Mouse (Mus musculus) neural tube, embryonic 13.5 days (tissue): Measurements from ENCODE around the gene Mbnl1. TPM values are rescaled to one million over a fixed set of nuclear protein-coding genes. Genes with fewer than 3 reads are reported as not detected.
A peak's percentile ranks its signal among the peaks of the same experiment; 100 is the strongest.

Experiments
- ATAC-seq: fragments of 200-750 bp; cut with Nextera tagmentation; 2 replicates; pipeline ENCODE4 v1.8.0; 2017; ENCODE audit warnings: low read depth, mild to moderate bottlenecking, moderate TSS enrichment, moderate library complexity
- H3K27ac ChIP-seq: fragments of 300-500 bp; sonication (generic); replicated peaks from 2 replicates; pipeline ENCODE4 v1.5.1; 2015; ENCODE audit warnings: moderate library complexity, mild to moderate bottlenecking, inconsistent platforms
- H3K27me3 ChIP-seq: fragments of 300-500 bp; sonication (generic); 2 replicates; pipeline ENCODE4 v1.6.1; 2015; ENCODE audit warnings: mild to moderate bottlenecking, inconsistent platforms
- H3K36me3 ChIP-seq: fragments of 300-500 bp; sonication (generic); 2 replicates; pipeline ENCODE4 v1.6.1; 2015; ENCODE audit warnings: mild to moderate bottlenecking, inconsistent platforms
- H3K4me1 ChIP-seq: fragments of 300-500 bp; sonication (generic); replicated peaks from 2 replicates; pipeline ENCODE4 v1.6.1; 2015; ENCODE audit warnings: inconsistent platforms
- H3K4me2 ChIP-seq: fragments of 300-500 bp; sonication (generic); 2 replicates; pipeline ENCODE4 v1.6.1; 2015; ENCODE audit warnings: inconsistent platforms, mild to moderate bottlenecking, moderate library complexity
- H3K4me3 ChIP-seq: fragments of 300-500 bp; sonication (generic); 2 replicates; pipeline ENCODE4 v1.5.1; 2015; ENCODE audit warnings: mild to moderate bottlenecking, inconsistent platforms
- H3K9ac ChIP-seq: fragments of 300-500 bp; sonication (generic); 2 replicates; pipeline ENCODE4 v1.6.1; 2015; ENCODE audit warnings: moderate library complexity, mild to moderate bottlenecking, inconsistent platforms
- H3K9me3 ChIP-seq: fragments of 300-500 bp; sonication (generic); 2 replicates; pipeline ENCODE4 v1.6.1; 2016; ENCODE audit warnings: inconsistent platforms
- WGBS: fragments of 180-500 bp; shearing (Covaris S2); methylation state at CpG from one replicate; pipeline ENCODE4 v1.1.7; 2015; 5-methylcytosine and 5-hydroxymethylcytosine counted together
- polyA plus RNA-seq: library from polyadenylated mRNA; unstranded; fragments of >200 nt; fragmentation: Nextera tagmentation; extraction: Ambion mirVana; gene quantifications from 2 replicates; pipeline ENCODE4 v1.2.1, GENCODE M21; 2015

The Mbnl1 gene
- polyA plus RNA-seq, 1 experiment from 2014 or later, result 54.7 TPM

GRCm38 (mm10) chr3:60498646-60499045 is 26.0 kb downstream of the Mbnl1 start:
- no peak overlapping the region for H3K9ac ChIP-seq
- ATAC-seq, result no peak
- no peak overlapping the region for H3K27ac ChIP-seq
- WGBS, result 79% methylated on average over 3 of the region's 3 CpGs
- no peaks in the 10 kb centered on the region for H3K27me3 ChIP-seq
- H3K36me3 ChIP-seq, result no peaks in the 10 kb centered on the region
- peaks cover 34% of the 10 kb centered on the region for H3K4me1 ChIP-seq
- H3K4me3 ChIP-seq, result no peak overlapping the region
- no peak overlapping the region for H3K4me2 ChIP-seq
- H3K9me3 ChIP-seq, result no peaks in the 10 kb centered on the region

GRCm38 (mm10) chr3:60499157-60499578 is 26.5 kb downstream of the Mbnl1 start:
- no peak for ATAC-seq
- Histone ChIP-seq H3K4me2 (no peak overlapping the region), H3K36me3 (no peaks in the 10 kb centered on the region)

GRCm38 (mm10) chr3:60499718-60500450 is 27.3 kb downstream of the Mbnl1 start:
- no peak for ATAC-seq
- WGBS, result 53% methylated on average over 7 of the region's 7 CpGs
- Histone ChIP-seq H3K4me2 (peak overlapping the region; percentile 72), H3K27me3 (no peaks in the 10 kb centered on the region), H3K36me3 (no peaks in the 10 kb centered on the region), H3K9ac (peak overlapping the region; percentile 96), H3K9me3 (no peaks in the 10 kb centered on the region), H3K27ac (no peak overlapping the region), H3K4me3 (peak overlapping the region; percentile 92), H3K4me1 (peaks cover 42% of the 10 kb centered on the region)

More at GRCm38 (mm10) chr3:60499157-60499578, 26.5 kb downstream of the Mbnl1 start:
- no peaks in the 10 kb centered on the region for H3K27me3 ChIP-seq
- H3K9ac ChIP-seq, result 0 out of 2 replicates have a peak overlapping the region, but pooled peaks have one; percentile 1
- no peak overlapping the region for H3K4me3 ChIP-seq
- no peaks in the 10 kb centered on the region for H3K9me3 ChIP-seq
- H3K4me1 ChIP-seq, result peaks cover 36% of the 10 kb centered on the region
- H3K27ac ChIP-seq, result no peak overlapping the region
- WGBS, result 83% methylated on average over 6 of the region's 6 CpGs

GRCm38 (mm10) chr3:60500571-60501527 is 28.2 kb downstream of the Mbnl1 start:
- H3K4me2 ChIP-seq, result peak overlapping the region; percentile 72
- peak; percentile 93 for ATAC-seq

GRCm38 (mm10) chr3:60501561-60502151 is 29.0 kb downstream of the Mbnl1 start:
- Histone ChIP-seq H3K4me3 (peak overlapping the region; percentile 92), H3K36me3 (no peaks in the 10 kb centered on the region), H3K4me2 (peak overlapping the region; percentile 72), H3K9me3 (no peaks in the 10 kb centered on the region), H3K9ac (peak overlapping the region; percentile 96), H3K4me1 (peaks cover 50% of the 10 kb centered on the region), H3K27me3 (no peaks in the 10 kb centered on the region), H3K27ac (peak overlapping the region; percentile 95)
- WGBS, result under 1% methylated on average over 29 of the region's 29 CpGs
- ATAC-seq, result peak; percentile 85

More at GRCm38 (mm10) chr3:60500571-60501527, 28.2 kb downstream of the Mbnl1 start:
- H3K27ac ChIP-seq, result peak overlapping the region; percentile 95
- no peaks in the 10 kb centered on the region for H3K27me3 ChIP-seq
- under 1% methylated on average over 73 of the region's 96 CpGs for WGBS
- peak overlapping the region; percentile 96 for H3K9ac ChIP-seq
- H3K4me1 ChIP-seq, result peaks cover 50% of the 10 kb centered on the region
- no peaks in the 10 kb centered on the region for H3K9me3 ChIP-seq
- no peaks in the 10 kb centered on the region for H3K36me3 ChIP-seq
- H3K4me3 ChIP-seq, result peak overlapping the region; percentile 92

GRCm38 (mm10) chr3:60502155-60502987 is 29.7 kb downstream of the Mbnl1 start:
- 30% methylated on average over 7 of the region's 7 CpGs for WGBS

GRCm38 (mm10) chr3:60503196-60503595 is 30.6 kb downstream of the Mbnl1 start:
- no peaks in the 10 kb centered on the region for H3K36me3 ChIP-seq
- no peak for ATAC-seq
- H3K4me1 ChIP-seq, result peaks cover 50% of the 10 kb centered on the region
- peak overlapping the region; percentile 92; the same call in 1 of the 2 replicates for H3K4me3 ChIP-seq
- 66% methylated on average over 7 of the region's 7 CpGs for WGBS
- H3K27ac ChIP-seq, result no peak overlapping the region
- H3K4me2 ChIP-seq, result peak overlapping the region; percentile 72
- no peak overlapping the region for H3K9ac ChIP-seq
- no peaks in the 10 kb centered on the region for H3K27me3 ChIP-seq
- no peaks in the 10 kb centered on the region for H3K9me3 ChIP-seq

More at GRCm38 (mm10) chr3:60502155-60502987, 29.7 kb downstream of the Mbnl1 start:
- no peaks in the 10 kb centered on the region for H3K27me3 ChIP-seq
- H3K4me3 ChIP-seq, result peak overlapping the region; percentile 92
- no peaks in the 10 kb centered on the region for H3K9me3 ChIP-seq
- H3K4me2 ChIP-seq, result peak overlapping the region; percentile 72
- peaks cover 50% of the 10 kb centered on the region for H3K4me1 ChIP-seq
- H3K27ac ChIP-seq, result peak overlapping the region; percentile 95; the same call in 1 of the 2 replicates
- peak overlapping the region; percentile 96 for H3K9ac ChIP-seq
- ATAC-seq, result 0 out of 2 replicates have a peak, but pooled peaks have one; percentile 8
- H3K36me3 ChIP-seq, result no peaks in the 10 kb centered on the region

GRCm38 (mm10) chr3:60504775-60505430 is 32.3 kb downstream of the Mbnl1 start:
- 68% methylated on average over 5 of the region's 5 CpGs for WGBS
- ATAC-seq, result no peak
- Histone ChIP-seq H3K9me3 (no peaks in the 10 kb centered on the region), H3K4me2 (no peak overlapping the region), H3K9ac (no peak overlapping the region), H3K4me3 (no peak overlapping the region), H3K36me3 (no peaks in the 10 kb centered on the region), H3K27ac (no peak overlapping the region), H3K27me3 (no peaks in the 10 kb centered on the region), H3K4me1 (peaks cover 43% of the 10 kb centered on the region)

- 93% methylated on average over 5 of the region's 5 CpGs for WGBS
- Histone ChIP-seq H3K27me3 (no peaks in the 10 kb centered on the region), H3K4me3 (no peak overlapping the region), H3K9me3 (no peaks in the 10 kb centered on the region), H3K4me2 (no peak overlapping the region), H3K27ac (no peak overlapping the region), H3K4me1 (peaks cover 35% of the 10 kb centered on the region), H3K36me3 (no peaks in the 10 kb centered on the region), H3K9ac (no peak overlapping the region)
- no peak for ATAC-seq
Measured at GRCm38 (mm10) chr3:60506821-60507220, 34.2 kb downstream of the Mbnl1 start.

GRCm38 (mm10) chr3:60507496-60507895 is 34.9 kb downstream of the Mbnl1 start:
- 95% methylated on average over 3 of the region's 3 CpGs for WGBS
- Histone ChIP-seq H3K4me2 (no peak overlapping the region), H3K4me1 (peaks cover 28% of the 10 kb centered on the region), H3K4me3 (no peak overlapping the region), H3K9ac (no peak overlapping the region), H3K9me3 (no peaks in the 10 kb centered on the region), H3K27me3 (no peaks in the 10 kb centered on the region), H3K36me3 (no peaks in the 10 kb centered on the region), H3K27ac (no peak overlapping the region)
- ATAC-seq, result no peak

- Histone ChIP-seq H3K4me2 (no peak overlapping the region), H3K9me3 (no peaks in the 10 kb centered on the region), H3K27ac (no peak overlapping the region), H3K4me3 (no peak overlapping the region), H3K4me1 (peaks cover 23% of the 10 kb centered on the region), H3K27me3 (no peaks in the 10 kb centered on the region), H3K9ac (no peak overlapping the region), H3K36me3 (no peaks in the 10 kb centered on the region)
- WGBS, result 93% methylated on average over 2 of the region's 2 CpGs
- ATAC-seq, result no peak
Measured at GRCm38 (mm10) chr3:60507979-60508378, 35.3 kb downstream of the Mbnl1 start.
